Mouse (Mus musculus) thymus, postnatal 14 days (tissue): Measurements from ENCODE around the gene Gm20518.

ENCODE experiments used
- DNase-seq: peaks from one replicate; pipeline ENCODE4 v3.0.0; 2021

Gene Gm20518

DNA sequence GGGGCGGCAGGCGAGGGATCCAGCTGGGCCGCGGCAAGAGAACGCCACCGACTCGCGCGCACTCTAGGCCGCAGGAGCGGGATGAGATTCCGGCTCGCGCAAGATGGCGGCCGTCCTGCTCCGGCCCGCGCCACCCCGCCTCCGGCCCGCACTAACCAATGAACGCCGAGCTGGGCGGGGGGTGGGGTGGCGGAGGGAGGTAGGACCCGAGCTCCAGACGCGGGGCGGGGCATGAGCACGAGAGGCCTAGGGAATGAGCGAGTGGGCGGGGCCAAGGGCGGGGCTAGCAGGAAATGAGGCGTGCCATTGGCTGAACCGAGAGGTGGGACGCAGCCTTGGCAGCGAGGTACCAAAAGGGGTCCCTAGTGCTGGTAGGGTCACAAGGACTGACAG lies at the start of gene Gm20518:
Gm20518 (minus strand) TSS at position 105 of the 393 bp plus-strand sequence.
- DNase-seq: peak; percentile 100

DNA sequence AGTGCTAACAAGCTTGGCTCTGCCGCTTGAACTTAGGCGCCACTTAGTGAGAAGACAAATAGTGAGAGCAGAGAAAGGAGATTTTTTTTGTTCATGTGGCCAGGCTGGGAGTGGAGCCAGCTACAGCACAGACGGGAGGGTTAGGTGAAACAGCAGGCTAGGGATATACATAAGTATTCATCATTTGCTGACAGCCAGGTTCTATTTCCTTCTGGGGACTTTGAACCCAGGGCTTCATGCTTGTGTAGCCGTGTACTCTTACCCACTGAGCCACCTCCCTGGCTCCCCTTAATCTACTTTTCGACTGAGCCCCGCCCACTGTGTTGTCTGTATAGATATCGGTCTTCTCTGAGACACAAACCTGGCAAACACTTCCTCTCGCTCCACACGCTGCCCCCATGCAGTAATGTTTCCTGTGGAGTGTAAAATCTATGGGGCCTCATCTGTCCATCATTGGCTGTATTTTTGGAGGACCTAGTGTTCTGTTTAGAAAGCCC lies 47.8 kb upstream of the Gm20518 start:
- DNase-seq: no peak

- DNase-seq: peak; percentile 76
Observed at GRCm38 (mm10) chr16:17938821-17939220, 47.4 kb upstream of the Gm20518 start.

DNA sequence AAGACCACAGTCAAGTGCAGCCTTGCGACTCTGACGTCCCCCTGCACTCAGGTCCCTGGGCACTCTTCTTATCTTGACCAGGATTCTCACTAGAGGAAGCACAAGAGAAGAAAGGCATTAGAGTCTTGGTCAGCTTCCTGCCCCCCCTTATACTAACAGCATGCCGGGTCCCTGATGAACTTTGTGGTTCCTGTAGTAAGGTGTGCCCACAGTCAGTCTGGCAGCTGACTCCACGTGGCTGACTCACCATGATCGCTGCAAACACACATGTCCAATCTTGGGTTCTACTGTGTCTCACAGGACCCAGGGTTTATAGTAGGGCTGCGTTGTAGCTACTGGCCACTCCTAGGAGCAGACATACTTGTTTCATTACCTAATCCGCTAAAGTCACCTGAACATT lies 46.7 kb upstream of the Gm20518 start:
- no peak for DNase-seq

DNA sequence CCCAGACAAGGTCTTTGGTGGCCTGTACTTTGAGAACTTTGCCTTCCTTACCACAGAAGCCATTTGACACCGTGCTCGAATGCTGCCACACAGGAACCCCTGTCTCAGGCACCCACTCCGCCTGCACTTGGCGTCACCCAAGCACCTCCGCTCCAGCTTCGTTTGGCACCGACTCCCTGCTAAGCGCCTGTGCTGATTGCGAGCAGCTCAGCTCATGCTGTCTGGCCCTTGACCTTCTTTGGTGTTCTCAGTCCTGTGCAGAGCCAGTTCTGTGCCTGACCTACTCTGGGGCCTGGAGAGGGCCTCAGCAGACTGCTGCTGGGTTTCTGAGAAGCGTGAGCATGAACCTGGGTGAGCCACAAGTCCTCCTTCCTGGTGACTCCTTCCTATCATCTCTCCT lies 45.3 kb upstream of the Gm20518 start:
- DNase-seq: no peak

DNA sequence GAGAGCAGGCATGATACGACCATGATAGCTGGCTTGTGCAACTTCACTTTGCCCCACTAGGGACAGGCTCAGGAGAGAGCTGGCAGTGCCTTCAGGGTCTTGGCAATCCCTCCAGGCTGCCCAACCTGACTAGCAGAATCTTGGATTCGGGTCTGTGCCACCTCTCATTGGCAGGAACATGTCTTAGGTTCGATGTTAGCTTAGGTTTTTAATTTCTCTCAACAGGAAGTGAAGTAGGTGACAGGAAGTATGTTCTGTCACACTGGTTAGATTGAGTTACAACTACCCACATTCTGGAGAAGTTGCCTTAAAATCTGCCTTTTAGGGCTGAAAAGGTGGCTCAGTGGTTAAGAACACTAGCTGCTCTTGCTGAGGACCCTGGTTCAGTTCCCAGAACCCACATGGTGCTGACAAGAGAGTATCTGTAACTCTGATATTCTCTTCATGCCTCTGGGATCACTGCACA lies 43.0 kb upstream of the Gm20518 start:
- DNase-seq: peak; percentile 10

DNA sequence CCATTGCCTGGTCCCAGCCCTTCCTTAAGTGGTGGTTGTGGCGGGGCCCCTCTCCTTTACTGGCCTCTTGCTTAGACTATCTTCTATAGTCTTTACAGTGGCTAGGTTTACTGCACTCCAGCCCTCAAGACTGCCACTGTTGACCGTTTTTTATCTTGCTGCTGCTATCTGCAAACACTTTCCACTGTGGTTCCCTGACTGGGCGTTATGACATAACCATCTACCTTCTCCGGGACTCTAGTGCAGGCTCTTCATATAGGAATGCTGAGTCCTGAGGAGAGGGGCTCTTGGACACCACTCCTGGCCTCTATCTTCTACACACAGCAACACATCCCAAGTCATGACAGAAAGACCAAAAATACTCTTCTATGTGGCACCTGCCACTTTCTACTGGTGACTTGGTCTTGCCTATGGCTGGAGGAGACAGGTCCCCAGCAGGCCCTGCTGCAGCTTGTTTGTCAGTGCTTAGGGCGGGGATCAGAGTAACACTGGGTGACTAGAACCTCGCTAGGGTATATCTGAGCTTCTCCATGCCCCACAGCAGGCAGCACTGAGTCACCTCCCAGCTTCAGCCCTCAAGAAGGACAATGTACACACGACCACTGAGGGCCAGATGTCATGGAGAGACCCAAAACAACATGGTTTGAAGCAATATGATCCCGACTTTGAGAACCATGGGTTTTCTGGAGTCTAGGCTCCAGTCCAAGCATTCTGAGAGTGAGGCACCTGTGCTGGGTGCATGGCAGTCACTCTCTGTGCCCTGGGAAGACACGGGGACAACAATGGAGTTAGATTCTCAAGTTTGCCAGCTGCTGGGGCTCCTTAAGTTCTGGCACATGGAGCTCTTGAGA lies 42.3 kb upstream of the Gm20518 start:
- no peak for DNase-seq

DNA sequence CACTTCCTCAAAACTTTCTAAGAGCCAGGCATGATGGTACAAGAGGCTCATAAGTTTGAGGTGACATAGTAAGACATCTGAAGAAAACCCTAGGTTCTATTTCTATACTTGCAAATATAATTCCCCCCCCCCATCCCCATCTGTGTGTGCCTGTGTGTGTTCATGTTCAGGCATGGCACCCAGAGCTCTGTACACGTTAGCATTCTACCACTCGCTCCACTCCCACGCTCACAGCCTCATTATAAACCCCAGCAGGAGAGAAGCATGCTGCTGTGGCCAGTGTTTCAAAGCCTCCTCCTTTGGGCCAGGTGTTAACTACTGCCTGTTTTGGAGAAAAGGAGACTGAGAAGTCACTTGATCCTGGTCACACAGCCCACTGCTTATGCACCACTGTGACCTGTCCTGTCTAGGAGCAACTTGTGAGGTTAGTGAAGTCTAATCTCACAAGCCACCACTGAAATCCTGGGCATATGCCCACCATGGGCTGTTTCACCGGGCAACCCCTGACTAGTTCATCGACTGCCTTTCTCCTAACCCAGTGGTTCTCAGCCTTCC lies 40.5 kb upstream of the Gm20518 start:
- no peak for DNase-seq

GRCm38 (mm10) chr16:17929631-17930030 lies 38.2 kb upstream of the Gm20518 start:
- no peak for DNase-seq

- no peak for DNase-seq
Observed at GRCm38 (mm10) chr16:17929211-17929610, 37.7 kb upstream of the Gm20518 start.

GRCm38 (mm10) chr16:17928627-17929104 lies 37.2 kb upstream of the Gm20518 start:
- DNase-seq: peak; percentile 82

DNA sequence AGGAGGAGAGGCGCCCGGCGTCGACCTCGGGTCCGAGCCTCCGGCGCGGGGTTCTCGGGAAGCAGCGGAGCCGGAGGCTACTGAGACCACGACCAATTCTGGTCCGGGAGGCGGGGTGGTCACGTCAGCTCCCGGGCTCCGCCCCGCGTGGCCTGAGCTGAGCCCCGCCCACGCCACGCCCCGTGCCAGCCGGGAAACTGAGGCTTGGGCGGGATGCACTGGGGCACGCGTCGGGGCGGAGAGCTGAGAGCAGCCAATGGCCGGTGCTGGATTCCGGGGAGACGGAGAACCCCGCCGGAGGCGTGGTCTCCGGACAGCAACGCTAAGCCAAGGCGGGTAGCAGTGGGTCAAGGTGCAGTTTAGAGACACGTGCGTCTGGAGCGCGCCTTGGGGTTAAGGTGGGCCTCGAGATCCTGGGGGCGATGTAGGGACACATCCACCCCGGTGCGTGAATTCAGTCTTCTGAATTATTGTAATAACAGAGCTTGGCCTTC lies 36.7 kb upstream of the Gm20518 start, which contains the start of gene Slc25a1:
Slc25a1 (minus strand) TSS at position 133 of the 494 bp plus-strand sequence.
- DNase-seq: peak; percentile 72

DNA sequence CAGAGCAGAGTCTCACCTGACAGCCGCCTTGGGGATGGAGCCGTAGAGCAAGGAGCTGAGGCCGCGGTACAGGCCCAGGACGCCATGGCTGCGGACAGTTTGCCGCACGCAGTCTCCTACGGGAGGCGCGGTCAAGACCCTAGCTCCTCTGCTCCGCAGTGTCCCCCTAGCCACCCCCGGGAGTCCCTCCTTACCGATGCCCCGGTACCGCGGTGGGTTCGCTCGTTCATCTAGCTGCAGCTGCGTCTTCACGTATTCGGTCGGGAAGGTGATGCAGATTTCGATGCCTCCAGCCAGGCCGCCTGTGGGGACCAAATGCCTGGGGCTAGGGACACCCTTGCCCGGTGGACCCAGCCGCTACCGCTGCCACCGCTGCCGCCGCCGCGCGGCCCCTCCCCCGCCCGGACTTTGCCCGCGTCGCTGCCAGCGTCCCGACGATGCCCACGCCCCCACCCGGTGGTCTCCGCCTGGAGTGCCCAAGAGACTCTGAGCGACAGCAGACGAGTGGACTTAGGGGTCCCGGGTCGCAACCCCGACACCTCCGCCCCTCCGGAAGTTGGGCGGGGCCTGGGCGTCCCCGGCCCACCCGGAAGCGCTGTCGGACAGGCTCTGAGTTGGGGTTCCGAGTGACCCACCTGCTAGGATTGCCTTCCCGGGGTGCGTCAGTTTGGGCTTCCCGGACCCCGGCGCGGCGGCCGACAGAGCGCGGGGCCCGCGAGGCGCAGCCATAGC lies 36.0 kb upstream of the Gm20518 start:
- DNase-seq: peak; percentile 62

GRCm38 (mm10) chr16:17922163-17922538 lies 30.7 kb upstream of the Gm20518 start:
- no peak for DNase-seq

GRCm38 (mm10) chr16:17921325-17922162 lies 30.1 kb upstream of the Gm20518 start:
- peak; percentile 96 for DNase-seq

- DNase-seq: no peak
Observed at GRCm38 (mm10) chr16:17920586-17920985, 29.1 kb upstream of the Gm20518 start.

GRCm38 (mm10) chr16:17914307-17915249 lies 23.1 kb upstream of the Gm20518 start, which contains the start of gene Gsc2:
Gsc2 (minus strand) TSS chr16:17915059.
- peak; percentile 41 for DNase-seq

DNA sequence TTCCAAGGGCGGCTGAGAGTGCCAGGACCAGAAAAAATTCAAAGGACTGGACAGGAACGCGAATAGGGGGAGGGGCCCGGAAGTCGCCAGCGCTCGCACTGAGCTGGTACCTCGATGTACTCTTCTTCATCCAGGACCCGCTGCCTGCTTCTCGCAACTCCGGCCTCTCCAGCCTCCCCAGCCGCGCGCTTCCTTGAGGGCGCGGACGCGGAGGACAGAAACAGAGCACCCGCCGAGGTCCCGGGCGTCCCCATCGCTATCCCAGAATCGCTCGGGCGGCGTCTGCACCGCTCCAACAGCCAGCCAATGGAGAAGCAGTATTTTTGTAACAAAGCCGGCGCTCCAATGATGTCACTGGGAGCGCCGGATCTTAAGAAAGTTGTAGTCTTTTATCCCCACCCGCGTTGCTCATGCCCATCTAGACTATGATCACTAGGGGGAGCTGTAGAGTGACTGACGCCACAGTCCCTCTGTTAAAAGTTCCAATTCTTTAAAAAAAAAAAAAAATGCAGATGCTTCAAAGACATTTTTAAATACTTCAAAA lies 19.7 kb upstream of the Gm20518 start, which contains the start of gene Ess2:
Ess2 (minus strand) TSS at position 297 of the 544 bp plus-strand sequence.
- DNase-seq: peak; percentile 91

DNA sequence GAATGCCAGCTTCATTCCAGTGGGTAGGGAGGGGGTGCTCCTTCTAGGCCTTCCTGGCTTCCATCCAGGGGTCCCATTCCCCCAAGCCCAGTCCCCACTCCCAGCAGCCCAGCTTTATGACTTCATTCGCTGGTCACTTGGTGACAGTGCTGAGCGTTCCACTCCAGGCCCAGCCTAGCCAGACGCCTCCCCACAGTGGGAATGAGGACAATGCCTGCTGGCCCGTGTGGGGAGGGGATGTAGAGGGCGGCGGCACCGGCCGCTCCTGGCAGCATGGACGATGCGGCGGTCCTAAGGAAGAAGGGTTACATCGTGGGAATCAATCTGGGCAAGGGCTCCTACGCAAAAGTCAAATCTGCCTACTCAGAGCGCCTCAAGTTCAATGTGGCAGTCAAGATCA lies 7.0 kb upstream of the Gm20518 start, which contains the start of the genes Dgcr2 and Tssk2:
Dgcr2 (minus strand) TSS at position 101 of the 400 bp plus-strand sequence.
Tssk2 (plus strand) TSS at position 176 of the 400 bp plus-strand sequence.
- no peak for DNase-seq

DNA sequence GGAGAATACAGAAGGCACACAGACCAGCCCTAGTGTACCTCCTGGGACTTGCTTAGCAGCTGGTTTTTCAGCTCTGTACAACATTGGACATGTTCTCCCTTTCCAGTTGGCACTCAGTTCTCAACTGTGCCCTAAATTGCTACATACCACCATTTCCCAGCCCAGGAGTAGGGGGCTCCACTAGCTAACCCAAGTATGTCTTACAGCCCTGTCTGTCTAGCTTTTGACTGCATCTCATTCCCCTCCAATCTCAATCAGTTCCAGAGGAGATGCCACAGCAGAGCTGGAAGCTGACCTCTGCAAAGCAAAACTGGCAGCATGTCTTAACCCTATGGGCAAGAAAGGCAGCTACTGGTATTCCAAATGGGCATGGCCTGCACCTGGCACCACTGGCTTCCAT lies 4.6 kb upstream of the Gm20518 start:
- DNase-seq: no peak
